Mouse (Mus musculus) cortical plate, adult 2 months (tissue): ENCODE data around the gene Pcbp4.

Experiments used
- CTCF ChIP-seq: fragments of 200-500 bp; IDR thresholded peaks from 2 replicates; pipeline ENCODE4 v1.5.1; 2011; ENCODE audit warnings: mild to moderate bottlenecking, control low read depth, low read length; ENCODE audit not compliant: insufficient read depth; ENCODE audit errors: extremely low read depth
- POLR2A ChIP-seq: fragments of 200-500 bp; IDR thresholded peaks from 2 replicates; pipeline ENCODE4 v1.6.1; 2011; ENCODE audit warnings: mild to moderate bottlenecking, low read length, control low read depth; ENCODE audit not compliant: insufficient read depth; ENCODE audit errors: extremely low read depth

DNA sequence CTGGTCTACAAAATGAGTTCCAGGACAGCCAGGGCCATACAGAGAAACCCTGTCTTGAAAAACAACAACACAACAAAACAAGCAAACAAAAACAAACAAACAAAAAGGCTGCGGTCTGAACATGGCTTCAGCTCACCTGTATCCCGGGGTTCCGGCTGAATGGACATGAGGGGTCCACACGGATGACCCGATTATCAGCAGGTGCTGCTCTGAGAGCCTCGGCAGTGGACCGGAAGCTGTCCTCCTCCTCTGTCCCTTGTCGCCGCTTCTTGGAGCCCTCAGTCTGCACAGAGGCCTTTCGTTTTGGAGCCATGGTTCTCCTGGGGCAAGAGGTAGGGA is 22.5 kb downstream of the Pcbp4 start, which contains the start of gene Rrp9:
- TF ChIP-seq POLR2A (no peak), CTCF (no peak)
